Mouse (Mus musculus) intestine, postnatal 0 days (tissue): ENCODE measurements around the gene Coq7. TPM values are rescaled to one million over a fixed set of nuclear protein-coding genes. Genes with fewer than 3 reads are reported as not detected.
A peak's percentile ranks its signal among the peaks of the same experiment; 100 is the strongest.

Experiments used
- ATAC-seq: fragments of 200-750 bp; cut with Nextera tagmentation; 2 replicates; pipeline ENCODE4 v1.8.0; 2017; ENCODE audit warnings: mild to moderate bottlenecking, moderate TSS enrichment, moderate library complexity
- H3K27ac ChIP-seq: fragments of 300-500 bp; sonication (generic); 2 replicates; pipeline ENCODE4 v1.5.1; 2014; ENCODE audit warnings: mild to moderate bottlenecking, low read depth, low read length, moderate library complexity
- H3K27me3 ChIP-seq: fragments of 300-500 bp; sonication (generic); replicated peaks from 2 replicates; pipeline ENCODE4 v1.6.1; 2014; ENCODE audit warnings: low read length, mixed read lengths; ENCODE audit not compliant: control insufficient read depth, insufficient read depth
- H3K36me3 ChIP-seq: fragments of 300-500 bp; sonication (generic); 2 replicates; pipeline ENCODE4 v1.6.1; 2014; ENCODE audit warnings: mild to moderate bottlenecking, moderate library complexity; ENCODE audit not compliant: control insufficient read depth, insufficient read depth
- H3K4me1 ChIP-seq: fragments of 300-500 bp; sonication (generic); replicated peaks from 2 replicates; pipeline ENCODE4 v1.6.1; 2014; ENCODE audit warnings: antibody characterized with exemption, low read length, mixed read lengths; ENCODE audit not compliant: control insufficient read depth, insufficient read depth
- H3K4me2 ChIP-seq: fragments of 300-500 bp; sonication (generic); replicated peaks from 2 replicates; pipeline ENCODE4 v1.6.1; 2014; ENCODE audit warnings: low read depth, mild to moderate bottlenecking, moderate library complexity
- H3K4me3 ChIP-seq: fragments of 300-500 bp; sonication (generic); 2 replicates; pipeline ENCODE4 v1.5.1; 2014; ENCODE audit warnings: low read depth, low read length
- H3K9ac ChIP-seq: fragments of 300-500 bp; sonication (generic); 2 replicates; pipeline ENCODE4 v1.6.1; 2014; ENCODE audit warnings: mild to moderate bottlenecking, low read depth, low read length
- H3K9me3 ChIP-seq: fragments of 300-500 bp; sonication (generic); 2 replicates; pipeline ENCODE4 v1.6.1; 2016; ENCODE audit warnings: mixed run types; ENCODE audit not compliant: control insufficient read depth
- CTCF ChIP-seq: sonication (generic); IDR thresholded peaks from 2 replicates; pipeline ENCODE4 v1.5.1; 2016; ENCODE audit warnings: low read depth, mild to moderate bottlenecking, control low read depth, antibody characterized with exemption, moderate library complexity
- WGBS: fragments of 180-500 bp; shearing (Covaris S2); extraction: QIAGEN DNeasy Blood & Tissue Kit; methylation state at CpG from one replicate; pipeline ENCODE4 v1.1.7; 2014; 5-methylcytosine and 5-hydroxymethylcytosine counted together
- polyA plus RNA-seq: library from polyadenylated mRNA; unstranded; fragments of >200 nt; fragmentation: Nextera tagmentation; extraction: Ambion mirVana; gene quantifications from 2 replicates; pipeline ENCODE4 v1.2.1, GENCODE M21; 2015

The Coq7 gene
- polyA plus RNA-seq, result 123 and 139 TPM in 2 replicates

DNA sequence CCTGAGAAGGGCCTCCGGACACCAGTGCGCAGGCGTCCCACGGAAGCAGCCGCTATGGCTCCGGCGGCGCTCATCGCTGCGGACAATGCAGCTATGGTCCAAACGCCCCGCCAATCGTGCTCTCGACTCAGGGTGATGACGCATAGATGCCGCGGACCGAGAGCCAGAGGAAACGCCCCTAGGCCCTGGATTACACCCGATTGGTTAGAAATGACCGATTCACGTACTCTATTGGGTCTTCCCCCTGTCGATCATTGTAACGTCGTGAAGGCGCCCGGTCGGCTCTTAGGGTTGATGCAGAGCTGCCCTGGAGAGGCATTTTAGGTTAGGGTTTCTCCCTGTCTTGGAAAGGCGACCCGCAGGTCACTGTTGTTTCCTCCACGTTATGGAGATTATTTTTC lies at the start of gene Coq7:
TSS of gene Coq7 (minus strand) at position 179 of the 401 bp plus-strand sequence.
- Histone ChIP-seq H3K27me3 (no peaks in the 10 kb centered on the region), H3K9ac (peak within 1 kb of the TSS; percentile 64), H3K4me1 (0 out of 2 replicates have a peak, but pooled peaks cover 4% of the 10 kb centered on the region), H3K4me3 (peak within 1 kb of the TSS; percentile 57), H3K36me3 (peaks cover 13% of the 10 kb centered on the region; the same call in 1 of the 2 replicates), H3K9me3 (no peaks in the 10 kb centered on the region), H3K4me2 (peak within 1 kb of the TSS; percentile 74), H3K27ac (peak within 1 kb of the TSS; percentile 90)
- ATAC-seq, result peak; percentile 99
- WGBS, result under 1% methylated on average over 31 of the region's 31 CpGs
- TF ChIP-seq CTCF, result 0 out of 2 replicates have a peak, but pooled peaks have one; percentile 1

DNA sequence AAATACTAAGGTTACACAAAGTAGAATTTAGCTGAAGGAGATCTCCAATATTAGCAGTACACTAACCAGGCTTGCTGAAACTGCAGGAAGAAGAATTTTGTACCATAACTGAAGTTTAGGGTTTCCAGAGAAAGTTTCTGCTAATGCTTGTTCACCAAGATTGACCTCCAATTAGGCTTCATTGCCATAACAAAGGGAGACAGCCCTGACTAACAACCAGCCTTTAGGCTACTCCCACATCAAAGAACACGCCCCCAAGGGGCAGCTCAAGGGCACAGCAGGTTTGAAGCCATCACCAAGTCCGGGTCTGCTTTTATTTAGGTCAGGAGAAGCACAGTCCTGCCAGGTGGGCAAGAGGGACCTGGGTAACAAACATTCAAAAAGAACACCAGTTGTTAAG lies 46.8 kb upstream of the Coq7 start:
- Histone ChIP-seq H3K36me3 (no peaks in the 10 kb centered on the region), H3K27ac (no peak overlapping the region), H3K9me3 (no peaks in the 10 kb centered on the region), H3K4me1 (no peaks in the 10 kb centered on the region), H3K4me2 (no peak overlapping the region), H3K4me3 (no peak overlapping the region), H3K9ac (no peak overlapping the region), H3K27me3 (no peaks in the 10 kb centered on the region)
- ATAC-seq, result no peak
- WGBS, result 75% methylated on average over 2 of the region's 2 CpGs
- no peak for TF ChIP-seq CTCF

- H3K27ac ChIP-seq, result no peak overlapping the region
- no peak overlapping the region for H3K9ac ChIP-seq
- H3K4me3 ChIP-seq, result no peak overlapping the region
- 80% methylated on average over 3 of the region's 3 CpGs for WGBS
- H3K36me3 ChIP-seq, result no peaks in the 10 kb centered on the region
- H3K4me2 ChIP-seq, result no peak overlapping the region
- no peak for TF ChIP-seq CTCF
- no peaks in the 10 kb centered on the region for H3K4me1 ChIP-seq
- ATAC-seq, result no peak
- H3K27me3 ChIP-seq, result no peaks in the 10 kb centered on the region
- H3K9me3 ChIP-seq, result no peaks in the 10 kb centered on the region
These were observed 45.1 kb upstream of the Coq7 start for GRCm38 (mm10) chr7:118578269-118578668.

- 26% methylated on average over 5 of the region's 5 CpGs for WGBS
- ATAC-seq, result peak; percentile 86
- H3K27ac ChIP-seq, result peak overlapping the region; percentile 76
- H3K4me3 ChIP-seq, result no peak overlapping the region
- H3K4me2 ChIP-seq, result no peak overlapping the region
- no peaks in the 10 kb centered on the region for H3K27me3 ChIP-seq
- no peaks in the 10 kb centered on the region for H3K36me3 ChIP-seq
- TF ChIP-seq CTCF, result no peak
- no peaks in the 10 kb centered on the region for H3K4me1 ChIP-seq
- H3K9me3 ChIP-seq, result no peaks in the 10 kb centered on the region
- no peak overlapping the region for H3K9ac ChIP-seq
These were observed 38.9 kb upstream of the Coq7 start for GRCm38 (mm10) chr7:118572039-118572438.

- H3K9me3 ChIP-seq, result no peaks in the 10 kb centered on the region
- no peaks in the 10 kb centered on the region for H3K4me1 ChIP-seq
- no peaks in the 10 kb centered on the region for H3K27me3 ChIP-seq
- no peak overlapping the region for H3K4me2 ChIP-seq
- no peak overlapping the region for H3K9ac ChIP-seq
- H3K36me3 ChIP-seq, result no peaks in the 10 kb centered on the region
- TF ChIP-seq CTCF, result peak; percentile 43
- peak overlapping the region; percentile 54 for H3K27ac ChIP-seq
- WGBS, result 58% methylated on average over 5 of the region's 5 CpGs
- no peak overlapping the region for H3K4me3 ChIP-seq
- ATAC-seq, result no peak
These were observed 38.2 kb upstream of the Coq7 start for GRCm38 (mm10) chr7:118571350-118571749.

GRCm38 (mm10) chr7:118569121-118569543 lies 36.0 kb upstream of the Coq7 start:
- Histone ChIP-seq H3K9ac (no peak overlapping the region), H3K4me1 (no peaks in the 10 kb centered on the region), H3K9me3 (no peaks in the 10 kb centered on the region), H3K36me3 (no peaks in the 10 kb centered on the region), H3K27me3 (no peaks in the 10 kb centered on the region), H3K27ac (peak overlapping the region; percentile 69), H3K4me2 (no peak overlapping the region), H3K4me3 (no peak overlapping the region)
- ATAC-seq, result peak; percentile 82
- TF ChIP-seq CTCF, result no peak
- 42% methylated on average over 6 of the region's 6 CpGs for WGBS

DNA sequence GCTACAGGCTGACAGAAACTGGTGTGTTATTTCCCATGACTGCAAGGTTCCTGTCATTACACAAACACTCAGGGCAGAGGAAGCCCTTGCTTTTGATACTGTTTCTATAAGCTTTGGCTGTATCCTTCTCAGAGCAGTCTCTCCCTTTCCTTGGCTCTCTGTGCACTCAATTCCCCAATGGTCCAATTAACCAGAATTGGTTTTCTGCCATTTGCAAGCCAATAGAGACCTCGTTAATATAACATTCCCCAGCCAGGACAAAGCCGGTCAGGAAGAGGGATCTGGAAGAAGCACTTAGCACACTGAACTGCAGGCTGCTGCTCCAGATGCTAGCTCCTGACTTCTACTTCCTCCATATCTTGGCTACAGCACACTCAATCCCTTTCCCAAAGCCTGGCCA lies 21.1 kb upstream of the Coq7 start:
- H3K27me3 ChIP-seq, result no peaks in the 10 kb centered on the region
- no peak for ATAC-seq
- H3K4me3 ChIP-seq, result no peak overlapping the region
- no peak overlapping the region for H3K4me2 ChIP-seq
- no peak overlapping the region for H3K27ac ChIP-seq
- H3K4me1 ChIP-seq, result no peaks in the 10 kb centered on the region
- 78% methylated on average over 2 of the region's 2 CpGs for WGBS
- no peaks in the 10 kb centered on the region for H3K9me3 ChIP-seq
- H3K9ac ChIP-seq, result no peak overlapping the region
- H3K36me3 ChIP-seq, result no peaks in the 10 kb centered on the region; the same call in 1 of the 2 replicates
- TF ChIP-seq CTCF, result no peak
